Mouse (Mus musculus): ENCODE measurements around the gene Nxt2. TPM values are rescaled to one million over a fixed set of nuclear protein-coding genes. Genes with fewer than 3 reads are reported as not detected.

Gene Nxt2
- polyA plus RNA-seq (2012; rRNA removed) (5.4 and 6.3 TPM in 2 replicates), polyA plus RNA-seq (2014; fragmentation: Nextera tagmentation; extraction: Ambion mirVana) (14.3 and 18.6 TPM in 2 replicates)

DNA sequence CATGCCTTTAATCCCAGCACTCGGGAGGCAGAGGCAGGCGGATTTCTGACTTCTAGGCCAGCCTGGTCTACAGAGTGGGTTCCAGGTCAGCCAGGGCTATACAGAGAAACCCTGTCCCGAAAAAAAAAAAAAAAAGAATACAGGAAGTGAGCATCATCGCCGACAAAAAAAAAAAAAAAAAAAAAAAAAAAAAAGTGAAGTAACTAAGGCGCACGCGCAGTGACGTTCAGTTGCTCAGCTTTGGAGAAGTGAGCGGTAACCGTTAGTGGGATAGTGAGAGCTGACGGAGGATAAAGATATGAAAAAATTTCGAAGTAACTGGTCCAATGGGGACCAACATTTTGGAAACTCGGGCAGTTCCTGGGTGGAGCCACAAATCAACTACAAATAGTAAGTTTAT is at the start of gene Nxt2:
Gene Nxt2 (plus strand): TSS at position 229 of the 400 bp plus-strand sequence.
- ATAC-seq (ENCODE audit: low FRiP score, low read depth) (no peak), DNase-seq (ENCODE audit: low spot score) (no peak)
- WGBS, result 86% methylated on average over 14 of the region's 14 CpGs
- Histone ChIP-seq H3K4me3 (replicated peaks; ENCODE audit: low read length) (peak within 1 kb of the TSS; percentile 49), H3K9ac (ENCODE audit: low read depth, low read length, severe bottlenecking) (no peak within 1 kb of the TSS), H3K27ac (replicated peaks; ENCODE audit: low read depth, low read length) (no peak within 1 kb of the TSS), H3K4me2 (replicated peaks; ENCODE audit: low read depth, low read length, severe bottlenecking) (peak within 1 kb of the TSS; percentile 43), H3K9me3 (ENCODE audit: control insufficient read depth, low read length) (no peaks in the 10 kb centered on the region), H3K36me3 (ENCODE audit: control insufficient read depth, insufficient read depth, low read length) (no peaks in the 10 kb centered on the region), H3K4me1 (ENCODE audit: control insufficient read depth, insufficient read depth, low read length) (no peaks in the 10 kb centered on the region), H3K27me3 (ENCODE audit: control insufficient read depth, insufficient read depth, low read length) (no peaks in the 10 kb centered on the region)
- TF ChIP-seq POLR2A (IDR thresholded peaks at IDR 0.05; ENCODE audit: borderline replicate concordance, extremely low read depth, insufficient read depth, insufficient read length), result no peak

- DNase-seq (ENCODE audit: low spot score) (no peak), ATAC-seq (ENCODE audit: low FRiP score, low read depth) (no peak)
- no peaks in the 10 kb centered on the region for H3K9me3 ChIP-seq (ENCODE audit: control insufficient read depth, low read length)
- no peak overlapping the region for H3K4me2 ChIP-seq (replicated peaks; ENCODE audit: low read depth, low read length, severe bottlenecking)
- H3K9ac ChIP-seq (ENCODE audit: low read depth, low read length, severe bottlenecking), result no peak overlapping the region
- no peaks in the 10 kb centered on the region for H3K36me3 ChIP-seq (ENCODE audit: control insufficient read depth, insufficient read depth, low read length)
- H3K27me3 ChIP-seq (ENCODE audit: control insufficient read depth, insufficient read depth, low read length), result no peaks in the 10 kb centered on the region
- H3K27ac ChIP-seq (replicated peaks; ENCODE audit: low read depth, low read length), result no peak overlapping the region
- H3K4me1 ChIP-seq (ENCODE audit: control insufficient read depth, insufficient read depth, low read length), result no peaks in the 10 kb centered on the region
- no peak overlapping the region for H3K4me3 ChIP-seq (replicated peaks; ENCODE audit: low read length)
- TF ChIP-seq POLR2A (IDR thresholded peaks at IDR 0.05; ENCODE audit: borderline replicate concordance, extremely low read depth, insufficient read depth, insufficient read length), result no peak
These were observed 49.6 kb upstream of the Nxt2 start for GRCm38 (mm10) chrX:142176981-142177380.

- TF ChIP-seq POLR2A (IDR thresholded peaks at IDR 0.05; ENCODE audit: borderline replicate concordance, extremely low read depth, insufficient read depth, insufficient read length), result no peak
- Histone ChIP-seq H3K4me2 (replicated peaks; ENCODE audit: low read depth, low read length, severe bottlenecking) (no peak overlapping the region), H3K27me3 (ENCODE audit: control insufficient read depth, insufficient read depth, low read length) (no peaks in the 10 kb centered on the region), H3K36me3 (ENCODE audit: control insufficient read depth, insufficient read depth, low read length) (no peaks in the 10 kb centered on the region), H3K4me1 (ENCODE audit: control insufficient read depth, insufficient read depth, low read length) (no peaks in the 10 kb centered on the region), H3K4me3 (replicated peaks; ENCODE audit: low read length) (no peak overlapping the region), H3K9me3 (ENCODE audit: control insufficient read depth, low read length) (no peaks in the 10 kb centered on the region), H3K9ac (ENCODE audit: low read depth, low read length, severe bottlenecking) (no peak overlapping the region), H3K27ac (replicated peaks; ENCODE audit: low read depth, low read length) (no peak overlapping the region)
- ATAC-seq (ENCODE audit: low FRiP score, low read depth) (no peak), DNase-seq (ENCODE audit: low spot score) (no peak)
- WGBS, result 75% methylated on average over 2 of the region's 2 CpGs
These were observed 44.5 kb upstream of the Nxt2 start for GRCm38 (mm10) chrX:142182026-142182425.

DNA sequence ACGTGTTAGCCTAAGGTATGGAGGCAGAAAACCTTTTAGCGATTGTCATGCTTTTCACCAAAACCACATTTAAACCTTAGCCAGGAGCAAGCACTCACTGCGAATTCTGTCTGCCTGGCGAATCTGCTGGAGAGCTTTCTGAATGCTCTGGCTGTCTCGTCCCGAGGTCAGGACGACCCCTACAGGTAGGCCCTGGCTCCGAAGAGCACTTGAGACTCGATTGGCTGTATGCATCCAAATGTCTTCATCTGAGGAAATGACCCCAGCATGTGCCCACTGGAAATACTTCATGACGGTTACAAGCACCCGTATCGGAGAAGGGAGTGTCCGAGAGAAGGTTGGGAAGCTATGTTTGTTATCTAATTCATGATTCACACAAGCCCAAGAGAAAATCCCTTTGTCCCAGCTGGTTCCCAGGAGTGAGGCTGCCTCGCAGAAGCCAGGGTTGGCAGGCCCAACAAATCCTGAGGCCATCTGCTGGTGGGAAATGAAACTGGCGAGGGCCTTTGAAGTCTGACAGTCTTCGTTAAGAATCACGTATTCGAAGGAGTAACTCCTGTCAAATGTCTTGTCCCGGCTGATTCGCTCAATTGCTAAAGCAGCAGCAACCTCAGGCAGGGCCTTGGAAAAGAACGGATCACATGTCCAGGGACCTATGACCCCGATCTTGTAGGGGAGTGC is 37.4 kb upstream of the Nxt2 start:
- H3K27ac ChIP-seq (replicated peaks; ENCODE audit: low read depth, low read length), result no peak overlapping the region
- 42% methylated on average over 22 of the region's 22 CpGs for WGBS
- peak; percentile 18 for DNase-seq (ENCODE audit: low spot score)
- no peaks in the 10 kb centered on the region for H3K9me3 ChIP-seq (ENCODE audit: control insufficient read depth, low read length)
- no peaks in the 10 kb centered on the region for H3K27me3 ChIP-seq (ENCODE audit: control insufficient read depth, insufficient read depth, low read length)
- no peak for ATAC-seq (ENCODE audit: low FRiP score, low read depth)
- no peak overlapping the region for H3K9ac ChIP-seq (ENCODE audit: low read depth, low read length, severe bottlenecking)
- H3K4me1 ChIP-seq (ENCODE audit: control insufficient read depth, insufficient read depth, low read length), result no peaks in the 10 kb centered on the region
- no peaks in the 10 kb centered on the region for H3K36me3 ChIP-seq (ENCODE audit: control insufficient read depth, insufficient read depth, low read length)
- H3K4me3 ChIP-seq (replicated peaks; ENCODE audit: low read length), result no peak overlapping the region
- no peak overlapping the region for H3K4me2 ChIP-seq (replicated peaks; ENCODE audit: low read depth, low read length, severe bottlenecking)
- no peak for TF ChIP-seq POLR2A (IDR thresholded peaks at IDR 0.05; ENCODE audit: borderline replicate concordance, extremely low read depth, insufficient read depth, insufficient read length)

DNA sequence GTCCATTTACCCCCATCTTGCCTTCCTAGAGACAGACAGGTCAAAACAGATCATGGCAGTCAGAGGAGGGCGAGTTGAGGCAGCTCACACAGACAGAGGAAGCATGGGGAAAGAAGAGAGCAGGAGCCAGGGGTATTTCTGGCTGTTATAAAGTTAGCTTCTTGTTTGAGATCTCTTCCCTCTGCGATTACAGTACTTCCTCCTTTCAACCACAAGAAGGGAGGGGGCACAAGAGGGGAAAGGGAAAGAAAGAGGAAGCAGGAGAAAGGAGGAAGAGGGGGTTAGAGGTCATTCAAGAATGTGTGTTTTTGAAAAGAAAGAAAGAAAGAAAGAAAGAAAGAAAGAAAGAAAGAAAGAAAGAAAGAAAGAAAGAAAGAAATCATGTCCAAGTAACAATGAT is 36.2 kb upstream of the Nxt2 start:
- Histone ChIP-seq H3K4me2 (replicated peaks; ENCODE audit: low read depth, low read length, severe bottlenecking) (no peak overlapping the region), H3K27ac (replicated peaks; ENCODE audit: low read depth, low read length) (no peak overlapping the region), H3K27me3 (ENCODE audit: control insufficient read depth, insufficient read depth, low read length) (no peaks in the 10 kb centered on the region), H3K4me1 (ENCODE audit: control insufficient read depth, insufficient read depth, low read length) (no peaks in the 10 kb centered on the region), H3K4me3 (replicated peaks; ENCODE audit: low read length) (no peak overlapping the region), H3K36me3 (ENCODE audit: control insufficient read depth, insufficient read depth, low read length) (no peaks in the 10 kb centered on the region), H3K9ac (ENCODE audit: low read depth, low read length, severe bottlenecking) (no peak overlapping the region), H3K9me3 (ENCODE audit: control insufficient read depth, low read length) (no peaks in the 10 kb centered on the region)
- DNase-seq (ENCODE audit: low spot score) (no peak), ATAC-seq (ENCODE audit: low FRiP score, low read depth) (no peak)
- 66% methylated on average over 2 of the region's 2 CpGs for WGBS
- no peak for TF ChIP-seq POLR2A (IDR thresholded peaks at IDR 0.05; ENCODE audit: borderline replicate concordance, extremely low read depth, insufficient read depth, insufficient read length)
